Mouse (Mus musculus): Measurements from ENCODE around the gene Klf12. TPM values are rescaled to one million over a fixed set of nuclear protein-coding genes. Genes with fewer than 3 reads are reported as not detected.
A peak's percentile ranks its signal among the peaks of the same experiment; 100 is the strongest.

Klf12 gene
- total RNA-seq, 2 experiments from 2014 or later: 9.6 to 10.2 TPM

DNA sequence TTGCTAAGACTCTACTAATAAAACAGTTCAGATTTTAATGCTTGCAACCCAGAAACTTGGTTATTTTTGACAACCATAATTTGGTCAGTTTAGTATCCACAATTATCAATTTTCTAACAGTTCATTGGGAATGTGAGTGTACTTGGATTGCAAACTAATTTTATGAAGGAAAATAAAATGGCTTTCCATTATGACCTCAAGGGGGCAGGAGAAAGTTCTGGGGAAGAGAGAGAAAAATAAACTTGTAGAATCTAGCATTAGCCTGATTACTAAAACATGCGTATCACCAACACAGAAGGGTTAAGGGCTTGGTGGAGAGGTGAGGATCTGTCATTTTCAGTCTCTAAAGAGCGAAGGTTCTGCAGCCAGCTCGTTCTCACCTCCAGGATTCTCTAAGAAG, 106.7 kb downstream of the Klf12 start:
- intact Hi-C loops (cut with DNase I; ENCODE audit: low total_unique reads): no loop called here
- no peak for DNase-seq

DNA sequence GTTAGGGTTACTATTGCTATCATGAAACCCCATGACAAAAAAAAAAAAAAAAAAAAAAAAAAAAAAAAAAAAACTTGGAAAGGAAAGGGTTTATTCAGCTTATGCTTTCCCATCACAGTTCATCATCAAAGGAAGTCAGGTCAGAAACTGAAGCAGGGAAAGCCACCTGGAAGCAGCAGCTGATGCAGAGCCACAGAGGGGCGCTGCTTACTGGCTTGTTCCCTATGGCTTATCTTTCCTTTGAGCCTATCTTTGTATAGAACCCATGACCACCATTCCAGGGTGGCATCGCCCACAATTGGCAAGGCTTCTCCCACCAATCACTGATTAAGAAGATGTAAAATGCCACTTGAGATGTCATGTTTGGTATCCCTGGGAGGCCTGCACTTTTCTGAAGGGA, 119.4 kb downstream of the Klf12 start:
- no peak for DNase-seq
- intact Hi-C loops (cut with DNase I; ENCODE audit: low total_unique reads): no loop called here

DNA sequence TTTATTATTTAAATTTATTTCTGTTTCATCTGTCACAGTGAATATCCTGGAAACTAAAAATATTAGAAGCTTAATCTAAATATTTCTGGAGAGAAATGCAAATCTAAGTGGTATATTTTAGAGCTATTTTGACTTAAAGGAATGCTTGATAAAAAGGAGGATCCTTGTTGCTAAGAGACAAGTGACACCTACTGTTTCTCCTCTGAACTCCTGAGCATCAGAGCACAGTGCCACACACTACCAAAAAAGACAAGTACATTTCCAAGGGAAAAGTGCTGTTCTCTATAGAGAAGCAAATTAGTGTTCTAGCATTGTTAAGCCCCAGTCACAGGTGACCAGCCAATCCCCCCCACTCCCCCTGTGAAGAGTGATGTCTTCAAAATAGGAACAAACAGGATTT, 127.8 kb downstream of the Klf12 start:
- intact Hi-C loops (cut with DNase I; ENCODE audit: low total_unique reads): no loop called here
- no peak for DNase-seq

DNA sequence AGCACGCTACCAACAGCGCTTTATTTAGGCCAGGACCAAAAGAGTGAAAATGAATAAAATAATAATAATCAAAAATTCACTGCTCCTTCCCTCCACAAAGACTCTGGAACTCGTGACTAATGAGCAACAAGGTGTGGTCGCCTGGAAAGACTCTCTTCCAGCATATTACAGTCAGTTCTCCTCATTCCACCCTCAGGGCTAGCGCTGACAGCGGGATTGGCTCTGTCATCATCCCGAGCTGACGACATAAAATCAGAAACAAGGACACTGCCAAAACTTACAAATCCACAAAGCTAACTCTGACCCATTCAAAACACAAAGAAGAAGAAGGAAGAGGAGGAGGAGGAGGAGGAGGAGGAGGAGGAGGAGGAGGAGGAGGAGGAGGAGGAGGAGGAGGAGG, 136.8 kb downstream of the Klf12 start:
- peak; percentile 22 for DNase-seq
- intact Hi-C loops (cut with DNase I; ENCODE audit: low total_unique reads): no loop called here

DNA sequence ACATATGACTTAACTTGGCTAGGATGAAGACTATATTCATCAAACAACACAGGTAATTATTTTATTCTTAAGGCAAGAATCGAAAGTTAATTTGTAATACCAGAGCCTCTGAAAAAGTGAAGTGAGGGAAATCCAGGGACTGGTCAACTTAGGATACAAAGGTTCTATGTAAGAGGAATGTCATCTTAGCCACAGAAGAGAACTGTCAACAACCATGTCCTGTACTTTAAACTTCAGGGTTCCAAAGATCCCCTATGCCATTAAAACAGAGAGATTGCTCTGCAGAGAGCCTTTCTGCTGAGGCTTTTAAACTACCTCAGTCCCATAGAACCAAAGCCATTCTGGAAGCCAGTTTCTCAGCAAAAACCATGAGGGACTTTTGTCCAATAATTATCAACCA, 144.1 kb downstream of the Klf12 start:
- DNase-seq: no peak
- intact Hi-C loops (cut with DNase I; ENCODE audit: low total_unique reads): no loop called here

DNA sequence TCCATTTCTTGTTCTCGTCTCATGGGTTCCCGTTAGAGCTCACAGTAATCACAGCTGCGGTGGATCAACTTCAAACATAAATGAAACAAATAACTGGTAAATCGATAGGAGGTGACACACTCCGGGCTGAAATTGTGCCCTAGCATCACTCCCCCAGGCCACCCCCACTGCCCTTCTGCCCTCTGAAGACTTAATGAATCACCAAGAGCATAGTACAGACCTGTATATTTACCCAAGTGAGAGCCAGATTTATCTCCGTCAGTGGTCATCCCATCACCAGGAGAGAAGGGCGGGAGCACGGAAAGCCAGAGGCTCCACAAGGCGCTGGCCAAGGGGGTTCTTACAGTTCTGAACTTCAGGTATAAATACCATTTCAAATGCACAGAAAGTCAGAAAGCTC, 150.2 kb downstream of the Klf12 start:
- no peak for DNase-seq
- intact Hi-C loops (cut with DNase I; ENCODE audit: low total_unique reads): no loop called here

DNA sequence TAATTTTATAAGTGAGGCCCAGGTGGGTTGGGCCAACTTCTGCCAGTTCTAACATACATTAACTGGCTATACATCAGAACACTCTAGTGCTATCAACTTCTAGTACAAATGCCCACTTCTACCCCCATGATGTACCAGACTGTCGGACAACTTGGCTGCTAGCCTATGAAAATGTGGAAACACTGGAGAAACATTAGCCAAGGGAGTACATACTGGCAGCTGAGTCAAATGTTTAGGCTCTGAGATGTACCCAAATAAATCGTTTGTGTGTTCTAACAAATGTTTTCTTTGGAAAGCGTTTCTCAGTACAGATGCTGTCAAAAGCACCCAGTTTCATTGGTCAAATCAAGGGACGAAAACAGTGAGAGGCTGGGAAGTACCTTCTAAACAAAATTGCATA, 152.0 kb downstream of the Klf12 start:
- no peak for DNase-seq

DNA sequence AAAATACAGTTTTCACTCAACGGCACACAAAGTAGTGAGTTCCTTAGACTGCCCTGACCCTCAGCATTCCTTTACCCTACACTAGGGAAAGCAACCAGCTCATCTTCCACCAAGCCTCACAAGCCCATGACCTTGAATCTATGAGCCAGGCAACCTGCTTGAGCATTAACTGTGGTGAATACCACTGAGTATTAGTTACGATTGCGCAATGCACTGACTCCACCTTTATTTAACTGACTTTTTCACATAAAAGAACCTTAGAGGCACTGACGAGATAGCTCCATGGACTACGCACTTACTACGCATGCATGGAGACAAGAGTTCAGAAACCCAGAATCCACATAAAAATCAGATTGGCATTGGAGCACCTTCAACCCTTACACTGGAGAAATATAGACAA, 158.4 kb downstream of the Klf12 start:
- intact Hi-C loops (cut with DNase I; ENCODE audit: low total_unique reads): no loop called here
- no peak for DNase-seq

More for the DNA sequence above, 152.0 kb downstream of the Klf12 start:
- intact Hi-C loops (cut with DNase I; ENCODE audit: low total_unique reads): no loop called here

DNA sequence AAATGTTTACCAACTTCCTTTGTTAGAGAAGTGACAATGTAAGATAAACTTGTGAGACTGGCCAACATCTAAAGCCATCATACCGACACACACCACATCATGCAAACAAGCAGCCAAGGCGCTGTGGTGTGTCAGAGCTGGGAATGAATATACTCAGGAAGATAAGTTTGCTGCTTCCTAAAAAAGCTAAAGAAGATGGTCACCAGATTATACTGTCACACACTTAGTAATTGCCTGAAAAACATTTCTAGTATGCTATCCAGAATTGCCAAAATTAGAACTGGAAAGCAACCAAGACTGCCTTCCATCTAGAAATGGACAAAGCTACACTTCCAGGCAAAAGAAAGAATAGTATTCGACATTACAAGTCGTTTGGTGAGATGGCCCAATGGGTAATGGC, 163.4 kb downstream of the Klf12 start:
- intact Hi-C loops (cut with DNase I; ENCODE audit: low total_unique reads): no loop called here
- DNase-seq: no peak

DNA sequence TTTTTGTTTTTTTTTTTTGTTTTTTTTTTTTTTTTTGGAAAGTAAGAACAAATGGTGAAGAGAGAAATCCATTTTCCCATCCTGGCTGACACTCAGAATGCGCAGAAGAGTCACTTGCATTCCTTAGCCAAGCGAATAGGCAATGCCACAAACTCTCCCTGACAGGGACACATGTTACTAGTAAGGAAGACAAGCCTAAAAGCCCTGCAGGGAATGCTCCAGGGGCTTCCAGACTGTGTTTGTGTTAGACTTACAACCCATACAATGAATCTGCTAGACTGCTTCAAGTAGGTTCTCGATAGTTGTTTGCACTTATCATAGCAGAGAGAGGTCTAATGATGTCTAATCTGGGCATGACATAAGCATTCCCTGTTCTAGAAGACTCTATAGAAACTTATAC, 164.6 kb downstream of the Klf12 start:
- intact Hi-C loops (cut with DNase I; ENCODE audit: low total_unique reads): no loop called here
- no peak for DNase-seq

DNA sequence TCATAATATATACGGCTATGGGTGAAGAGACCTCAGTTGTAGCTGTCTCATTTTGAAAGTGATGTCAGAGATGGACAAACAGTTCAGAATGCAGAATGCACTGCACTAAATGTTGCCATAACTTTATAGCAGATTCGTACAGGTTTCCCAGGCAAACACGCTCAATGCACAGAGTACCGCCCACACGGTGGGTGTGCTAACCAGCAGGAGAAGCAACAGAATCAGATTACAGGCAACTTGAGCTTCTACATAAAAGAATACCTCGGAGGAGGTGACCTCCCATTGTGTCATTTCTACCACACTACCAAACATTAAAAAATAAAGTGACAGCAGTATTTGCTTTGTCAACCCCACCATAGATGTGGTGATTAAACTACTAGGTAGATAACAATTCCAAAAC, 171.1 kb downstream of the Klf12 start:
- intact Hi-C loops (cut with DNase I; ENCODE audit: low total_unique reads): no loop called here
- DNase-seq: no peak

DNA sequence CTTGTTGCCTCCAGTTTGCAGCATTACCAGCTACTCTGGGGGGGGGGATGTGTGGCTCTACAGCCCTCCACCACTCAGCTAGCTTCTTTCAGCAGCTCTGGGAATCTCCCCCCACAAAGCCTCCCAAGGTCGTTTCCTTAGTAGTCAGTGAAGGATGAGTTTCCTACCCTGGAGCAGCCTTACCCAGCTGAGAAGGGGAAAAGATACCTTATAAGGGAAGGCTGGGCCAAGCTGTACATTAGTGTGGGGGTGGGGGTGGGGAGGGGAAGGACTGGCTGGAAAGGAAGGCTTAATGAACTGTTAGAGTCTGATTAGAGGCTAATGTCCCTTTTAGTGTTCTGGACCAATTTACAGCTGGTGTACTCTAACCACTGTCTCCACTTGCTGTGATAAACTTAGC, 172.7 kb downstream of the Klf12 start:
- intact Hi-C loops (cut with DNase I; ENCODE audit: low total_unique reads): no loop called here
- DNase-seq: no peak

DNA sequence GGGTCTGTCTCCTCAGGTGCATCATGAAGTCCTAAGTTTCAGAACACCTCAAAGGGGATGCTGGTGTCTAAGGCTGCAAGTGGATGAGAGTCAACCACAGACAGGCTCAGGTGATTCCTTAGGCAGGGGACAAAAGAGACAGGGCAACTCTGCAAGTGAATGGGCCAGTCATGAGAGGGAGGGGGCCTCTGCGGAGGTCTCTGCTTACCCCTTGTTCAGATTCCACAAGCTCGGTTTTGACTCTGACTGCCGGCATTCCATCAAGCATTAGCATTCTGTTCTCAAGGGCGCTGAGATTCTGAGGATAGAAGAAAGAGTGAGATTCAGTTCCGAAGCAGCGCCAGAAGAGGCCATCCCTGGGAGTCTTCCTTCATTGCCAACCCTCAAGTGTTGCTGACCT, 174.9 kb downstream of the Klf12 start:
- intact Hi-C loops (cut with DNase I; ENCODE audit: low total_unique reads): no loop called here
- no peak for DNase-seq

DNA sequence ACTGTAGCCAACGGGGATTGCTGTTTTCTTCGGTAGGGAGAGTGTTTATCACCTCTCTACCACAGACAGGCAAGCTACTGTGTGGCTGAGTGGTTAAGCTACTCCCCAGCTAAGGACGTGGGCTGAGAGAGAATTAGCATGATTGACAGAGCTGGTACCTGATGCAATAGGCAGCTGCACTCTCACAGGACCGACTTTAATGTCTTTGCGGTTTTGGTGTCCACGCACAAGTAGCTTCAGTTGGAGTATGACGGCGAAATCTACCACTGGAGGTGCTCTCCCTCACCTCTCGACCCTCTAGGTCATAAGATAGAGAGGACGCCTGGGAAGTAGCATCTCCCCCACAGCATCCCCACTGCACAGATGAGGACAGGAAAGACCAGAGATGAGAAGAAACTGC, 178.9 kb downstream of the Klf12 start:
- intact Hi-C loops (cut with DNase I; ENCODE audit: low total_unique reads): no loop called here
- DNase-seq: no peak

DNA sequence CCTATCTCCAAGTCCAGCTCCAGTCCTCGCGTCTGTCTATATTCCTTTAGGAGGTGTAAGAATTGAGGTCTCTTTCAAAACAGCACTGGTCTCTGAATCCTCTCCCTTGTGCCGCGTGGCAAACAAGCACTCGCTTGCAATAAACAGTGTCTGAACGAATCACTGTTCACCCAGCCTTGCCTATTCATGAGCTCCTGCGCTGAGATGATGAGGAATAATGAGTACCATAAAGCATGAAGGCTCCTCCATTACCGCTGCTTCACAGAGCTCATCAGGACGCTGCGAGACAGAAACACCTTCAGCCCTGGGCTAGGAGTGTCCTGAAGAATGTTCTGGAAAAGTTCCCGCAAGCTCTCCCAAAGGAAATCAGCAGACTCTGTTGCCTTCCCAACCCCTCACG, 179.7 kb downstream of the Klf12 start:
- intact Hi-C loops (cut with DNase I; ENCODE audit: low total_unique reads): no loop called here
- DNase-seq: no peak

DNA sequence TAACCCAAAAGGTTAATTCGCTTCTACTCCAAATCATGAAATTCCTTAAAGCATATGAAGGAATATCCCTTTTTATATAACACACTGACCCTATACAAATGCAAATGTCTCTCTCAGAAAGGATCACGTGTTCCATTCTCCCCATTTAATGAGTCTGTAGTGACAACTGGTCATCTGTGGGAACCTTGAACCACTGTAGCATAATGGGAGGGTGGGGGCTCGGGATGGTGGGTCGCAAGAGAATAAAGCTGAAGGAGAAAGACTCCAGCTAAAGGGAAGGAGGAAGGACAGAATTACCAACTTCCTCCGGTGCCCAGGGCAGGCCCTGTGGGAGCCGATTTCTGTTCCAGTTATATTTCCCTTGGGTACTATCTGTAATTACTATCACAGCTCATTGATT, 180.7 kb downstream of the Klf12 start:
- no peak for DNase-seq
- intact Hi-C loops (cut with DNase I; ENCODE audit: low total_unique reads): no loop called here

DNA sequence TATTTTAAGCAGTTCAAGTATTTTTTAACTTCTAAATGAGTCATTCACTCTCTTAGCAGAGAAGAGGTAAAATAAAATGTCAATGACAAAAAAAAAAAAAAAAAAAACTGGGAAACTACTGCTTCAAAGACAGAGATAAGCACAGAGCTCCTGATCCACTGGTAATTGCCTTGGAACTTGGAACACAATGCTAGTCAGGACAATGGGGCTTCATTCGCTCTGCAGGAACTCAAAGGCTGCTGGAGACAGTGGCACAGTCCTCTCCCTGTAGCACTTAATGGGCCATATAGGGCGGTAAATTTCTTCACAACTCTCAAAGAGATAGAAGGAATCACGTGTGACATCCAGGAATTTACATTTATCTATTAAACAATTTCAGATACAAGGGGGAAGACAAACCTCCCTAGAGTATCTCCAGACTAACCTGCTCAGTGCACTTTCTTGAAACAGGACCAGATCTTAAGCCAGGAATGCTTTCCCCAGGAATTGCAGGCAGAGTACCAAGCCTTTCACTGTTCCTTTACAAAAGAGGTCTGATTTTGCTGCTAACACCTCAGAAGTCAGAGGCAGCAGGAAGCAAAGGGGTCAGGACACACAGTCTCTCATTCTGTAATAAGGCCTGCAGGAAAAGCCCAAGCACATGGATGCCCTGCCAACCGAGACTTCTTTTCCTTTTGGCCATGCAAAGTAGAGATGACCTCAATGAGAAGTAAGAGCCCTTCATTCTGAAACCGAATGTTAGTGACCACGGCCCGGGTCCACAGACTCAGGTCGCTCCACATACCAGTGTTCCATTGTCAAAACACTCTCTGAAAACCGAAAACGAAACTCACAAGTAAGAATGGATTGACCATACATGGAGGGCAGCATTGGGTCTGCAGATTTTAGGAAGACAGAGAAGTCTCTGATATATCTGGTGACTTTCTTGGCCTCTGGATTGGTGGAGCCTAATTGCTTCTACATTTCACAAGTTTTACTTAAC, 187.0 kb downstream of the Klf12 start:
- intact Hi-C loops (cut with DNase I; ENCODE audit: low total_unique reads): no loop called here
- DNase-seq: no peak

DNA sequence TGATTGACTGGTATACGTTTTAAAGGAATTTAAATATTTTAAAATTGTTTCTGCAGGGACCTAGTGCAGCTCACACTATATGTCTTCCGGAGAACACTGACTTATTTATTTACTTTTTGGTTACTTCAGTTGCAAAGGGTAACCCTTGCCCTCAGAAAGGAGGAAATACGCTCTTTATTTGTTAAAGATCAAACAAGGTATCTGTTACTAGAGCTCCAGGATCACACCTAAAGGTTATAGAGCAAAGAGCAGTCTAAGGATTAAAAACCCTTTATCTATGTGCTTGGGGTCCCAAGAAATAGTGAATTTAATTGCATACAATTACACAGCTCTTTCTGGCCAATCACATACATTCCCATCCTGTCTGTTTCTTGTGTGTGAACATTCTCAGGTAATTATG, 188.7 kb downstream of the Klf12 start:
- intact Hi-C loops (cut with DNase I; ENCODE audit: low total_unique reads): no loop called here
- DNase-seq: no peak

DNA sequence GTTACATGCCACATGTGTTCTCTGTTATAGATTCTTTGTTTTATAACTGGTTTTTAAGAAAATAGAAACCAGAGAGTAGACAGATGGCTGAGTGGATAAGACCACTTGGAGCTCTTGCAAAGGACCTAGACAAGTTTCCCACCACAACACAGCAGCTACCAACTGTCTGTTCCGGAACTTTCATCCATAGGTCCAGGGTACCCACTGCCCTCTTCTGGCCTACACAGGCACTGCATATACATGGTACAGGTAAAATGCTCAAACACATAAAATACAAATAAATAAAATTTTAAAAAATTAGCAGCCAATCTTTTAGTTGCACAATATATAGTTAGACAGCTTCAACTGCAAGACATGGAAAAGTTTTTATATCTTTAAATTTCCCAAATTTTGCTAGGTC, 194.0 kb downstream of the Klf12 start:
- intact Hi-C loops (cut with DNase I; ENCODE audit: low total_unique reads): no loop called here
- no peak for DNase-seq

DNA sequence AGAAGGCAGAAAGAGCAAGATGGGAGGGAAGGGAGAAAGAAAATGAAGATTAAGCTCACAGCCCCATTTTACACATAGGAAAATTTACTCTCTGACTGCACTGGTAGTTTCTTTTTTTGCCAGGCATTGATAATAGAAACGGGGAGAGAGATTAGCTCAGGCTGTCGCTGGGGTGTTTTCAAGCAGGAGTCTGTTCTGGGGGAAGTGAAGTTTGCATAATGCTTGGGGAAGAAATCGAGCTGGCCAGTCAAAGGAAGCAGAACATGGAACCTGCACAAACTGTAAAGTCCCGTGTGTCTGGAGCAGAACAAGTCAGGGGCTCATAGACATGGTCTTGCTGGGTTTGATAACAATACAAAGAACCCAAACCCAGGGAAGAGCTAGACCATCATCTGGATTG, 204.9 kb downstream of the Klf12 start:
- intact Hi-C loops (cut with DNase I; ENCODE audit: low total_unique reads): no loop called here
- no peak for DNase-seq

DNA sequence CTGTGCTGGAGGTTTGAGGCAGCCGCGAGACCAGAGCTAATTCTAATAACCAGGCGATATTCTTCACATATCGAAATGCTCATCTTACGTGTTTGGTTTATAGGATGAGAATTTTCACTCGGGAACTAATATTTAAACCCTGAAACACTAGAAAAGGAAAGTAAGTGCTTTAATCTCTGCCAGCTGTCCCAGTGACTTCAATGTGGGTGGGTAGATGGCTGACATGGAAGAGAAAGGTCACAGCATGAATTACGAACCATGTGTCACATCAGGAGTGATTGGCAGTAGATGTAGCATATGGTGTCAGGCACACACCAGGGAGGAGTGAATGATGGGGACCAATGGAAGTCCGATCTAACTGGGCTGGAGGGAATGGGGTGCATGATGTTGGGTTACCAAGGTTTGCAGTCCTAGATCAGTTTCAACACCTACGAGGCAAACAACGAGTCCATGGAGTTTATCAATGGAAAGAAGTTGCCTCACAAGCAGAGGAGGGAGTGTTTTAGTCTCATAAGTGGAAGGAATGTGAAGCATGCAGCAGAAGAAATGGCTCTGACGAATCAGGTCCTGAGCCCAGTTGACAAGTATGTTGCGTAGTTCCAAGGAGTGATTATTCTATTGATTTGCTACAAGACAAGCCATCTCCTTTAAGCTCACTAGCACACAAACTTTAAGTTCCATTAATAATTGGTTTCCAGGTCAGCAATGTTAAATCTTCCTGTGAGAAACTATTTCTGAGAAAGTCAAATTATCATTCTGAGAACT, 211.9 kb downstream of the Klf12 start:
- intact Hi-C loops (cut with DNase I; ENCODE audit: low total_unique reads): no loop called here
- DNase-seq: no peak
